Mouse (Mus musculus) midbrain, embryonic 13.5 days (tissue): ENCODE results near the gene Ctsc. TPM values are rescaled to one million over a fixed set of nuclear protein-coding genes. Genes with fewer than 3 reads are reported as not detected.
"Not testable (repeated sequence)": the region's sequence is repeated elsewhere in the genome, so short reads cannot be mapped to it uniquely, and the experiment has no call there.

Experiments used
- ATAC-seq: fragments of 200-750 bp; cut with Nextera tagmentation; 2 replicates; pipeline ENCODE4 v1.8.0; 2017; ENCODE audit warnings: mild to moderate bottlenecking, moderate TSS enrichment, moderate library complexity
- H3K27ac ChIP-seq: fragments of 300-500 bp; sonication (generic); 2 replicates; pipeline ENCODE4 v1.5.1; 2015; ENCODE audit warnings: inconsistent platforms, mild to moderate bottlenecking, moderate library complexity
- H3K27me3 ChIP-seq: fragments of 300-500 bp; sonication (generic); 2 replicates; pipeline ENCODE4 v1.6.1; 2015; ENCODE audit warnings: mild to moderate bottlenecking, inconsistent platforms
- H3K36me3 ChIP-seq: fragments of 300-500 bp; sonication (generic); 2 replicates; pipeline ENCODE4 v1.6.1; 2015; ENCODE audit warnings: mild to moderate bottlenecking, inconsistent platforms
- H3K4me1 ChIP-seq: fragments of 300-500 bp; sonication (generic); replicated peaks from 2 replicates; pipeline ENCODE4 v1.6.1; 2015; ENCODE audit warnings: inconsistent platforms
- H3K4me2 ChIP-seq: fragments of 300-500 bp; sonication (generic); replicated peaks from 2 replicates; pipeline ENCODE4 v1.6.1; 2015; ENCODE audit warnings: moderate library complexity, mild to moderate bottlenecking, inconsistent platforms
- H3K4me3 ChIP-seq: fragments of 300-500 bp; sonication (generic); replicated peaks from 2 replicates; pipeline ENCODE4 v1.5.1; 2015; ENCODE audit warnings: mild to moderate bottlenecking, inconsistent platforms
- H3K9ac ChIP-seq: fragments of 300-500 bp; sonication (generic); replicated peaks from 2 replicates; pipeline ENCODE4 v1.6.1; 2015; ENCODE audit warnings: mild to moderate bottlenecking, inconsistent platforms
- H3K9me3 ChIP-seq: fragments of 300-500 bp; sonication (generic); 2 replicates; pipeline ENCODE4 v1.6.1; 2016; ENCODE audit warnings: mild to moderate bottlenecking, inconsistent platforms
- WGBS: fragments of 180-500 bp; shearing (Covaris S2); methylation state at CpG from one replicate; pipeline ENCODE4 v1.1.7; 2015; 5-methylcytosine and 5-hydroxymethylcytosine counted together
- polyA plus RNA-seq: library from polyadenylated mRNA; unstranded; fragments of >200 nt; fragmentation: Nextera tagmentation; extraction: Ambion mirVana; gene quantifications from 2 replicates; pipeline ENCODE4 v1.2.1, GENCODE M21; 2015

The Ctsc gene
- polyA plus RNA-seq, result 10.9 and 12.0 TPM in 2 replicates

GRCm38 (mm10) chr7:88277858-88278627 lies at the start of gene Ctsc:
Ctsc (plus strand) TSS chr7:88278085.
- Histone ChIP-seq H3K4me2 (peak within 1 kb of the TSS; percentile 86), H3K9me3 (no peaks in the 10 kb centered on the region), H3K27ac (no peak within 1 kb of the TSS), H3K4me3 (peak within 1 kb of the TSS; percentile 46), H3K9ac (peak within 1 kb of the TSS; percentile 53), H3K4me1 (peaks cover 13% of the 10 kb centered on the region), H3K36me3 (no peaks in the 10 kb centered on the region), H3K27me3 (no peaks in the 10 kb centered on the region)
- peak; percentile 90 for ATAC-seq
- WGBS, result 3% methylated on average over 34 of the region's 34 CpGs

- ATAC-seq, result no peak
These were observed 48.8 kb upstream of the Ctsc start for GRCm38 (mm10) chr7:88229051-88229450.

GRCm38 (mm10) chr7:88230121-88230520 lies 47.8 kb upstream of the Ctsc start:
- Histone ChIP-seq H3K4me3 (no peak overlapping the region), H3K27ac (no peak overlapping the region), H3K4me1 (no peaks in the 10 kb centered on the region), H3K36me3 (no peaks in the 10 kb centered on the region), H3K27me3 (no peaks in the 10 kb centered on the region), H3K9ac (no peak overlapping the region), H3K9me3 (no peaks in the 10 kb centered on the region), H3K4me2 (no peak overlapping the region)
- 97% methylated on average over 4 of the region's 4 CpGs for WGBS
- ATAC-seq, result no peak

More at GRCm38 (mm10) chr7:88229051-88229450, 48.8 kb upstream of the Ctsc start:
- WGBS, result 78% methylated on average over 2 of the region's 2 CpGs
- Histone ChIP-seq H3K27ac (no peak overlapping the region), H3K4me1 (no peaks in the 10 kb centered on the region), H3K27me3 (no peaks in the 10 kb centered on the region), H3K4me3 (no peak overlapping the region), H3K9ac (no peak overlapping the region), H3K4me2 (no peak overlapping the region), H3K9me3 (no peaks in the 10 kb centered on the region), H3K36me3 (no peaks in the 10 kb centered on the region)

GRCm38 (mm10) chr7:88230756-88231522 lies 46.9 kb upstream of the Ctsc start:
- Histone ChIP-seq H3K4me1 (no peaks in the 10 kb centered on the region), H3K27ac (no peak overlapping the region), H3K9me3 (no peaks in the 10 kb centered on the region), H3K4me2 (no peak overlapping the region), H3K4me3 (no peak overlapping the region), H3K9ac (no peak overlapping the region), H3K36me3 (no peaks in the 10 kb centered on the region), H3K27me3 (no peaks in the 10 kb centered on the region)
- 93% methylated on average over 7 of the region's 7 CpGs for WGBS
- ATAC-seq, result no peak

GRCm38 (mm10) chr7:88243059-88243458 lies 34.8 kb upstream of the Ctsc start:
- H3K27me3 ChIP-seq, result no peaks in the 10 kb centered on the region
- H3K4me2 ChIP-seq, result no peak overlapping the region
- H3K4me3 ChIP-seq, result no peak overlapping the region
- H3K36me3 ChIP-seq, result no peaks in the 10 kb centered on the region
- H3K27ac ChIP-seq, result no peak overlapping the region
- no peak overlapping the region for H3K9ac ChIP-seq
- no peaks in the 10 kb centered on the region for H3K9me3 ChIP-seq
- H3K4me1 ChIP-seq, result no peaks in the 10 kb centered on the region
- no peak for ATAC-seq
- WGBS, result 93% methylated on average over 3 of the region's 3 CpGs

GRCm38 (mm10) chr7:88244462-88244861 lies 33.4 kb upstream of the Ctsc start:
- Histone ChIP-seq H3K4me2 (no peak overlapping the region), H3K9ac (no peak overlapping the region), H3K4me3 (no peak overlapping the region), H3K27me3 (no peaks in the 10 kb centered on the region), H3K27ac (no peak overlapping the region), H3K9me3 (no peaks in the 10 kb centered on the region), H3K4me1 (no peaks in the 10 kb centered on the region), H3K36me3 (no peaks in the 10 kb centered on the region)
- no peak for ATAC-seq

- WGBS, result 95% methylated on average over 2 of the region's 2 CpGs
- H3K9ac ChIP-seq, H3K36me3 ChIP-seq, H3K27ac ChIP-seq, H3K9me3 ChIP-seq, H3K4me1 ChIP-seq, H3K4me3 ChIP-seq, H3K27me3 ChIP-seq, ATAC-seq, H3K4me2 ChIP-seq: not testable (repeated sequence)
These were observed 27.5 kb upstream of the Ctsc start for GRCm38 (mm10) chr7:88250380-88250779.

GRCm38 (mm10) chr7:88251535-88251934 lies 26.4 kb upstream of the Ctsc start:
- Histone ChIP-seq H3K4me2 (no peak overlapping the region), H3K4me1 (no peaks in the 10 kb centered on the region), H3K27ac (no peak overlapping the region), H3K36me3 (no peaks in the 10 kb centered on the region), H3K27me3 (no peaks in the 10 kb centered on the region), H3K4me3 (no peak overlapping the region), H3K9ac (no peak overlapping the region), H3K9me3 (no peaks in the 10 kb centered on the region)
- no peak for ATAC-seq
- WGBS, result 59% methylated on average over 1 of the region's 1 CpGs

- Histone ChIP-seq H3K4me1 (no peaks in the 10 kb centered on the region), H3K27ac (no peak overlapping the region), H3K9me3 (no peaks in the 10 kb centered on the region), H3K36me3 (no peaks in the 10 kb centered on the region), H3K9ac (no peak overlapping the region), H3K4me2 (no peak overlapping the region), H3K4me3 (no peak overlapping the region), H3K27me3 (no peaks in the 10 kb centered on the region)
- ATAC-seq, result no peak
These were observed 25.8 kb upstream of the Ctsc start for GRCm38 (mm10) chr7:88252129-88252528.

GRCm38 (mm10) chr7:88254884-88255283 lies 23.0 kb upstream of the Ctsc start:
- H3K27ac ChIP-seq, result no peak overlapping the region
- H3K4me2 ChIP-seq, result no peak overlapping the region
- no peaks in the 10 kb centered on the region for H3K4me1 ChIP-seq
- ATAC-seq, result no peak
- no peaks in the 10 kb centered on the region for H3K36me3 ChIP-seq
- H3K4me3 ChIP-seq, result no peak overlapping the region
- H3K9ac ChIP-seq, result no peak overlapping the region
- H3K27me3 ChIP-seq, result no peaks in the 10 kb centered on the region
- H3K9me3 ChIP-seq, result no peaks in the 10 kb centered on the region

GRCm38 (mm10) chr7:88259155-88259925 lies 18.5 kb upstream of the Ctsc start:
- Histone ChIP-seq H3K27me3 (no peaks in the 10 kb centered on the region), H3K27ac (no peak overlapping the region), H3K4me1 (no peaks in the 10 kb centered on the region), H3K36me3 (no peaks in the 10 kb centered on the region), H3K4me3 (no peak overlapping the region), H3K9ac (no peak overlapping the region), H3K4me2 (no peak overlapping the region), H3K9me3 (no peaks in the 10 kb centered on the region)
- ATAC-seq, result no peak
- 74% methylated on average over 7 of the region's 7 CpGs for WGBS

GRCm38 (mm10) chr7:88261799-88262198 lies 16.1 kb upstream of the Ctsc start:
- Histone ChIP-seq H3K9ac (no peak overlapping the region), H3K9me3 (no peaks in the 10 kb centered on the region), H3K4me3 (no peak overlapping the region), H3K27me3 (no peaks in the 10 kb centered on the region), H3K4me1 (no peaks in the 10 kb centered on the region), H3K36me3 (no peaks in the 10 kb centered on the region), H3K4me2 (no peak overlapping the region), H3K27ac (no peak overlapping the region)
- no peak for ATAC-seq
- WGBS, result 81% methylated on average over 4 of the region's 4 CpGs
